Mouse (Mus musculus): ENCODE measurements around the gene Fgfr4. TPM values are rescaled to one million over a fixed set of nuclear protein-coding genes. Genes with fewer than 3 reads are reported as not detected.

The Fgfr4 gene
- polyA plus RNA-seq, 1 experiment from 2014 or later: 1.1 TPM

- H3K27ac ChIP-seq (replicated peaks): no peak overlapping the region
- peaks cover 3% of the 10 kb centered on the region; the same call in 1 of the 2 replicates for H3K4me1 ChIP-seq
- H3K36me3 ChIP-seq: no peaks in the 10 kb centered on the region
- H3K27me3 ChIP-seq (replicated peaks): no peaks in the 10 kb centered on the region
- ATAC-seq (ENCODE audit: extremely low read depth, insufficient number of reproducible peaks, low FRiP score, low TSS enrichment): no peak
- no peak overlapping the region for H3K4me3 ChIP-seq
- H3K4me2 ChIP-seq: no peak overlapping the region
- 63% methylated on average over 2 of the region's 2 CpGs for WGBS
- no peaks in the 10 kb centered on the region for H3K9me3 ChIP-seq
- no peak overlapping the region for H3K9ac ChIP-seq
Measured at GRCm38 (mm10) chr13:55140271-55140670, 12.2 kb upstream of the Fgfr4 start.

- H3K9ac ChIP-seq: no peak overlapping the region
- H3K4me2 ChIP-seq: no peak overlapping the region
- no peak overlapping the region for H3K27ac ChIP-seq (replicated peaks)
- no peaks in the 10 kb centered on the region for H3K9me3 ChIP-seq
- no peak for ATAC-seq (ENCODE audit: extremely low read depth, insufficient number of reproducible peaks, low FRiP score, low TSS enrichment)
- H3K4me3 ChIP-seq: no peak overlapping the region
- WGBS: 75% methylated on average over 5 of the region's 5 CpGs
- H3K4me1 ChIP-seq: peaks cover 11% of the 10 kb centered on the region
- peaks cover 59% of the 10 kb centered on the region for H3K27me3 ChIP-seq (replicated peaks)
- no peaks in the 10 kb centered on the region for H3K36me3 ChIP-seq
Measured at GRCm38 (mm10) chr13:55153951-55154350, 1.5 kb downstream of the Fgfr4 start.

GRCm38 (mm10) chr13:55162365-55162764, 9.9 kb downstream of the Fgfr4 start:
- H3K4me1 ChIP-seq: no peaks in the 10 kb centered on the region
- H3K27ac ChIP-seq (replicated peaks): no peak overlapping the region
- H3K4me2 ChIP-seq: no peak overlapping the region
- H3K9ac ChIP-seq: no peak overlapping the region
- H3K9me3 ChIP-seq: no peaks in the 10 kb centered on the region
- ATAC-seq (ENCODE audit: extremely low read depth, insufficient number of reproducible peaks, low FRiP score, low TSS enrichment): no peak
- H3K36me3 ChIP-seq: no peaks in the 10 kb centered on the region
- WGBS: 45% methylated on average over 7 of the region's 7 CpGs
- no peak overlapping the region for H3K4me3 ChIP-seq
- no peaks in the 10 kb centered on the region for H3K27me3 ChIP-seq (replicated peaks)

GRCm38 (mm10) chr13:55163553-55163952, 11.1 kb downstream of the Fgfr4 start:
- H3K4me1 ChIP-seq: no peaks in the 10 kb centered on the region
- no peaks in the 10 kb centered on the region for H3K36me3 ChIP-seq
- ATAC-seq (ENCODE audit: extremely low read depth, insufficient number of reproducible peaks, low FRiP score, low TSS enrichment): no peak
- no peaks in the 10 kb centered on the region for H3K27me3 ChIP-seq (replicated peaks)
- no peak overlapping the region for H3K4me2 ChIP-seq
- H3K9ac ChIP-seq: no peak overlapping the region
- no peak overlapping the region for H3K27ac ChIP-seq (replicated peaks)
- WGBS: 61% methylated on average over 5 of the region's 5 CpGs
- H3K4me3 ChIP-seq: no peak overlapping the region
- no peaks in the 10 kb centered on the region for H3K9me3 ChIP-seq

GRCm38 (mm10) chr13:55165831-55166339, 13.4 kb downstream of the Fgfr4 start:
- H3K4me2 ChIP-seq: no peak overlapping the region
- no peaks in the 10 kb centered on the region; the same call in 1 of the 2 replicates for H3K4me1 ChIP-seq
- no peak for ATAC-seq (ENCODE audit: extremely low read depth, insufficient number of reproducible peaks, low FRiP score, low TSS enrichment)
- no peaks in the 10 kb centered on the region for H3K36me3 ChIP-seq
- 77% methylated on average over 16 of the region's 16 CpGs for WGBS
- H3K9ac ChIP-seq: no peak overlapping the region
- H3K27me3 ChIP-seq (replicated peaks): no peaks in the 10 kb centered on the region
- H3K9me3 ChIP-seq: no peaks in the 10 kb centered on the region
- no peak overlapping the region for H3K27ac ChIP-seq (replicated peaks)
- H3K4me3 ChIP-seq: no peak overlapping the region

GRCm38 (mm10) chr13:55166806-55167725, 14.6 kb downstream of the Fgfr4 start:
- Histone ChIP-seq H3K4me2 (no peak overlapping the region), H3K27me3 (replicated peaks) (no peaks in the 10 kb centered on the region), H3K9me3 (no peaks in the 10 kb centered on the region), H3K4me3 (no peak overlapping the region), H3K27ac (replicated peaks) (no peak overlapping the region), H3K9ac (no peak overlapping the region), H3K36me3 (no peaks in the 10 kb centered on the region), H3K4me1 (peaks cover 12% of the 10 kb centered on the region)
- 82% methylated on average over 32 of the region's 32 CpGs for WGBS
- ATAC-seq (ENCODE audit: extremely low read depth, insufficient number of reproducible peaks, low FRiP score, low TSS enrichment): no peak

- Histone ChIP-seq H3K27me3 (replicated peaks) (no peaks in the 10 kb centered on the region), H3K9me3 (no peaks in the 10 kb centered on the region), H3K4me2 (no peak overlapping the region), H3K9ac (no peak overlapping the region), H3K27ac (replicated peaks) (no peak overlapping the region), H3K4me1 (peaks cover 18% of the 10 kb centered on the region), H3K36me3 (no peaks in the 10 kb centered on the region), H3K4me3 (no peak overlapping the region)
- ATAC-seq (ENCODE audit: extremely low read depth, insufficient number of reproducible peaks, low FRiP score, low TSS enrichment): no peak
- WGBS: 81% methylated on average over 11 of the region's 11 CpGs
Measured at GRCm38 (mm10) chr13:55167798-55168197, 15.4 kb downstream of the Fgfr4 start.

GRCm38 (mm10) chr13:55168255-55168654, 15.8 kb downstream of the Fgfr4 start:
- Histone ChIP-seq H3K27ac (replicated peaks) (no peak overlapping the region), H3K36me3 (no peaks in the 10 kb centered on the region), H3K9ac (no peak overlapping the region), H3K4me1 (peaks cover 18% of the 10 kb centered on the region), H3K27me3 (replicated peaks) (no peaks in the 10 kb centered on the region), H3K4me2 (no peak overlapping the region), H3K4me3 (no peak overlapping the region), H3K9me3 (no peaks in the 10 kb centered on the region)
- WGBS: 89% methylated on average over 5 of the region's 5 CpGs
- no peak for ATAC-seq (ENCODE audit: extremely low read depth, insufficient number of reproducible peaks, low FRiP score, low TSS enrichment)

GRCm38 (mm10) chr13:55168958-55169369, 16.5 kb downstream of the Fgfr4 start:
- ATAC-seq (ENCODE audit: extremely low read depth, insufficient number of reproducible peaks, low FRiP score, low TSS enrichment): no peak
- no peaks in the 10 kb centered on the region for H3K9me3 ChIP-seq
- H3K27me3 ChIP-seq (replicated peaks): no peaks in the 10 kb centered on the region
- no peak overlapping the region for H3K4me3 ChIP-seq
- 69% methylated on average over 13 of the region's 13 CpGs for WGBS
- peaks cover 18% of the 10 kb centered on the region for H3K4me1 ChIP-seq
- no peaks in the 10 kb centered on the region for H3K36me3 ChIP-seq
- no peak overlapping the region; the same call in 1 of the 2 replicates for H3K27ac ChIP-seq (replicated peaks)
- no peak overlapping the region for H3K9ac ChIP-seq
- no peak overlapping the region for H3K4me2 ChIP-seq

GRCm38 (mm10) chr13:55171517-55172335, 19.3 kb downstream of the Fgfr4 start:
- H3K4me1 ChIP-seq: peaks cover 18% of the 10 kb centered on the region
- ATAC-seq (ENCODE audit: extremely low read depth, insufficient number of reproducible peaks, low FRiP score, low TSS enrichment): peak; percentile 21; the same call in 1 of the 2 replicates
- peak overlapping the region; percentile 65 for H3K4me2 ChIP-seq
- no peaks in the 10 kb centered on the region for H3K27me3 ChIP-seq (replicated peaks)
- H3K9me3 ChIP-seq: no peaks in the 10 kb centered on the region
- H3K9ac ChIP-seq: peak overlapping the region; percentile 67
- peak overlapping the region; percentile 35 for H3K4me3 ChIP-seq
- H3K27ac ChIP-seq (replicated peaks): peak overlapping the region; percentile 13; the same call in 1 of the 2 replicates
- WGBS: 13% methylated on average over 26 of the region's 26 CpGs
- no peaks in the 10 kb centered on the region for H3K36me3 ChIP-seq

- H3K27ac ChIP-seq (replicated peaks): no peak overlapping the region
- ATAC-seq (ENCODE audit: extremely low read depth, insufficient number of reproducible peaks, low FRiP score, low TSS enrichment): no peak
- WGBS: 44% methylated on average over 7 of the region's 7 CpGs
- no peaks in the 10 kb centered on the region for H3K36me3 ChIP-seq
- H3K4me3 ChIP-seq: peak overlapping the region; percentile 35
- peak overlapping the region; percentile 65 for H3K4me2 ChIP-seq
- 0 out of 2 replicates have a peak overlapping the region, but pooled peaks have one; percentile 67 for H3K9ac ChIP-seq
- H3K4me1 ChIP-seq: peaks cover 18% of the 10 kb centered on the region
- H3K27me3 ChIP-seq (replicated peaks): no peaks in the 10 kb centered on the region
- H3K9me3 ChIP-seq: no peaks in the 10 kb centered on the region
Measured at GRCm38 (mm10) chr13:55172336-55172770, 19.9 kb downstream of the Fgfr4 start.
